Mouse (Mus musculus) myocyte (in vitro differentiated cells): ENCODE data around the gene Casp7. TPM values are rescaled to one million over a fixed set of nuclear protein-coding genes. Genes with fewer than 3 reads are reported as not detected.

Source experiments
- H3K27me3 ChIP-seq: one replicate; pipeline ENCODE4 v1.6.1; 2011; ENCODE audit not compliant: control insufficient read depth, insufficient read depth, insufficient read length
- H3K36me3 ChIP-seq: one replicate; pipeline ENCODE4 v1.6.1; 2011; ENCODE audit not compliant: control insufficient read depth, insufficient read depth
- H3K4me2 ChIP-seq: one replicate; pipeline ENCODE4 v1.6.1; 2011; ENCODE audit warnings: low read depth, control low read depth
- H3K4me3 ChIP-seq: one replicate; pipeline ENCODE4 v1.5.1; 2011; ENCODE audit warnings: mild to moderate bottlenecking, control low read depth, moderate library complexity
- H3K79me2 ChIP-seq: one replicate; pipeline ENCODE4 v1.6.1; 2011; ENCODE audit not compliant: control insufficient read depth, insufficient read depth
- H3ac ChIP-seq: one replicate; pipeline ENCODE4 v1.6.1; 2011; ENCODE audit not compliant: control insufficient read depth, insufficient read length
- CEBPB ChIP-seq: IDR thresholded peaks from 2 replicates; pipeline ENCODE4 v1.6.1; 2011; ENCODE audit warnings: mild to moderate bottlenecking, moderate library complexity; ENCODE audit not compliant: poor library complexity, insufficient read depth, severe bottlenecking
- E2F4 ChIP-seq: IDR thresholded peaks from one replicate; pipeline ENCODE4 v1.6.1; 2011; ENCODE audit warnings: mild to moderate bottlenecking, control low read depth, moderate library complexity; ENCODE audit not compliant: insufficient read depth
- MAX ChIP-seq: IDR thresholded peaks from one replicate; pipeline ENCODE4 v1.6.1; 2011; ENCODE audit warnings: low read depth, mild to moderate bottlenecking, control low read depth
- MYOD1 ChIP-seq, 3 experiments: IDR thresholded peaks; one replicate each; pipeline ENCODE4 v1.6.1; 2011; ENCODE audit warnings: control low read depth in 2 of 3, low read depth in 2 of 3, mild to moderate bottlenecking in 2 of 3, moderate library complexity in 1 of 3; ENCODE audit not compliant: insufficient read length in 2 of 3, control insufficient read depth in 1 of 3
- MYOG ChIP-seq, 3 experiments: IDR thresholded peaks; one replicate each; pipeline ENCODE4 v1.6.1; 2011; ENCODE audit warnings: control low read depth in 2 of 3, low read depth in 2 of 3, mild to moderate bottlenecking in 2 of 3; ENCODE audit not compliant: insufficient read length in 2 of 3, control insufficient read depth in 1 of 3, insufficient read depth in 1 of 3
- POLR2A ChIP-seq: IDR thresholded peaks from one replicate; pipeline ENCODE4 v1.6.1; 2011; ENCODE audit warnings: low read depth, mild to moderate bottlenecking, control low read depth, moderate library complexity; ENCODE audit not compliant: insufficient read length
- POLR2AphosphoS2 ChIP-seq: IDR thresholded peaks from one replicate; pipeline ENCODE4 v1.6.1; 2011; ENCODE audit warnings: low read depth, control low read depth; ENCODE audit not compliant: insufficient read length
- REST ChIP-seq: IDR thresholded peaks from one replicate; pipeline ENCODE4 v1.6.1; 2011; ENCODE audit warnings: mild to moderate bottlenecking, control low read depth, moderate library complexity; ENCODE audit not compliant: insufficient read depth, insufficient read length
- SRF ChIP-seq: IDR thresholded peaks from one replicate; pipeline ENCODE4 v1.6.1; 2011; ENCODE audit warnings: low read depth; ENCODE audit not compliant: control insufficient read depth, insufficient read length
- TCF12 ChIP-seq: IDR thresholded peaks from one replicate; pipeline ENCODE4 v1.6.1; 2011; ENCODE audit warnings: mild to moderate bottlenecking, control low read depth; ENCODE audit not compliant: poor library complexity, insufficient read depth, severe bottlenecking
- TCF3 ChIP-seq: IDR thresholded peaks from one replicate; pipeline ENCODE4 v1.6.1; 2011; ENCODE audit warnings: low read depth, control low read depth; ENCODE audit not compliant: insufficient read length
- USF1 ChIP-seq: IDR thresholded peaks from one replicate; pipeline ENCODE4 v1.6.1; 2011; ENCODE audit warnings: low read depth, mild to moderate bottlenecking, control low read depth, moderate library complexity
- polyA plus RNA-seq: library from polyadenylated mRNA; unstranded; fragments of >200 nt; fragmentation: generic; extraction: Trizol; gene quantifications from one replicate; pipeline ENCODE4 v1.2.1, GENCODE M21; 2012; ENCODE audit warnings: missing spikeins

The Casp7 gene
- polyA plus RNA-seq, 1 experiment: 6.6 TPM

DNA sequence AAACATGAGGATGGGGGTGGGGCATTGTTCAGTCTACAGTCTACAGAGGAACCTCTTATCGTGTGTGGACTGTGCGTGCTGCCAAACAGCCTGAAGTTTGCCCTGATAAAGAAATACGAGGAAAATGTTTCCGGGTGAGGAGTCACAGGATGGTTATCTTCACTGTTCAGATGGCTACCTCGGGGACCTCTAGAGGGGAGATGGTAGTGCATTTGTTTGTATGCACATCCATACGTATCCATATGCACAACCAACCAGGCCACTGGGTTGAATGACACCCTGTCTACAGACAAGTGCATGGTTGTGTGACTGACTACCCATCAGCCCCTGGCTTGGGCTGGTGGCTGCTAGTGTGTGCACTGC, 42.1 kb downstream of the Casp7 start:
- no peaks in the 10 kb centered on the region for H3K36me3 ChIP-seq
- H3K4me2 ChIP-seq: no peak overlapping the region

DNA sequence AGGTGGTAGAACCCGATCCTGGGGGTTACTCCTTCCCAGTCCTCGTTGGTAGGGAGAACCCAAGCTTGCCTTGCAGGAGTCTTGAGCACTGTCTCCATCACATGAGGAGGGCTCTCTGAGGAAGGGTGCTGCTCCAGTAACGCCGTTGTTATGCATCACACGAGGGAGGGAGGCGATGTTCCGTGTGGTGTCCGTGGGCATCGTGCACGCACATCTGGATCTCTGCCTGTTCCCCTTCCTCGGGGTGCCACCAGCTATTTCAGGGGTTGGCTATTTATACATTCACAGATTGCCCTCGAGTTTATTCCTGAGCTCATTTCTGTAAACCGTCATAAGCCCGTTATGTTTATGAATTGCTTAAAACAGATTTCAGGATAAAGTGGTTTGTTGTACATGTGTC, 46.5 kb downstream of the Casp7 start:
- H3ac ChIP-seq: no peak overlapping the region
- H3K36me3 ChIP-seq: no peaks in the 10 kb centered on the region
- TF ChIP-seq TCF3 (no peak), POLR2AphosphoS2 (no peak), POLR2A (no peak), REST (no peak)
- no peaks in the 10 kb centered on the region for H3K27me3 ChIP-seq
- no peak overlapping the region for H3K4me3 ChIP-seq
- no peak overlapping the region for H3K4me2 ChIP-seq
- no peaks in the 10 kb centered on the region for H3K79me2 ChIP-seq

More for the DNA sequence above, 42.1 kb downstream of the Casp7 start:
- Histone ChIP-seq H3K27me3 (no peaks in the 10 kb centered on the region), H3K79me2 (no peaks in the 10 kb centered on the region), H3K4me3 (no peak overlapping the region), H3ac (no peak overlapping the region)
- TF ChIP-seq TCF12 (no peak), MYOD1 (IDR thresholded peaks at IDR 0.05; ENCODE audit: control insufficient read depth in 1 of 3, insufficient read length in 2 of 3, low read depth in 2 of 3) (no peak), USF1 (no peak), POLR2AphosphoS2 (no peak), MYOG (IDR thresholded peaks at IDR 0.05; ENCODE audit: control insufficient read depth in 1 of 3, insufficient read depth in 1 of 3, insufficient read length in 2 of 3, low read depth in 2 of 3) (no peak), MAX (no peak), POLR2A (no peak), REST (no peak), E2F4 (no peak), SRF (no peak), CEBPB (no peak), TCF3 (no peak)

DNA sequence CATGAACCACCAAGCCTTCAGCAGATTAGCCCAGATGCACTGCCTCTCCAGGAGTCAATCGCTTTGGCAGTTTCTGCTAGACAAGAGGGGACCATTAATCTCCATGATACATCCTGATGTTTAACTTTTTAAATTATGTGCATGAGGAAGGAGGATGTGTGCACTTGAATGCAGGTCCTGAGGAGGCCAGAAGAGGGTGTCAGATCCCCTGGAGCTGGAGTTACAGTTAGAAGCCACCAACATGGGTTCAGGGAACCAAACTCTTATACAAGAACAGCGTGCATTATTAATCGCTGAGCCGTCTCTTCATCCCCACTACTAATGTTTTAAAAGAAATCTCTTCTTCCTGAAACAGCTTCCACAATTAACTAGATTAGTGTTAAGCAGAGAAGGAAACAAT, 51.9 kb downstream of the Casp7 start:
- no peaks in the 10 kb centered on the region for H3K36me3 ChIP-seq
- H3ac ChIP-seq: no peak overlapping the region
- H3K4me2 ChIP-seq: no peak overlapping the region
- TF ChIP-seq TCF3 (no peak), MYOD1 (IDR thresholded peaks at IDR 0.05; ENCODE audit: control insufficient read depth in 1 of 3, insufficient read length in 2 of 3, low read depth in 2 of 3) (no peak)
- no peaks in the 10 kb centered on the region for H3K27me3 ChIP-seq
- no peaks in the 10 kb centered on the region for H3K79me2 ChIP-seq
- H3K4me3 ChIP-seq: no peak overlapping the region

DNA sequence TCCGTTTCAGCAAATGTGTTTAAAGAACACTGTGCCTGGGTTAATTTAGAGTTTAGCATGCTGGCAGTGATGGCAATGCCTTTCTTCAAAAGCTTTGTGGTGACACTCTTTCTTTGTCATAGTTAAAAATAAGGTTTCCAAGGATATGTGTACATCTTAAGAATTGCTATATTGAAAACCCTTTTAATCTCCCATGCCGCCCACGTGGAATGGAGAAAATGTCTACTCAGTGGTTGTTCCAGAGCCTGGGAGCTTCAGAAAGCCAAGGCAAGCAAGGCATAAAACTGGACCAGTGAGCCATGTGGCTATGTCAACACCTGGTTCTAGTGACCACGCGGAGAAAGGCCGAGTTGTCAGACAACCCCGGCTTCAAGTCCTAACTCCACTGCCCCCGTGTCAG, 52.6 kb downstream of the Casp7 start:
- H3K27me3 ChIP-seq: no peaks in the 10 kb centered on the region
- no peak overlapping the region for H3ac ChIP-seq
- no peak overlapping the region for H3K4me2 ChIP-seq
- no peaks in the 10 kb centered on the region for H3K79me2 ChIP-seq
- no peak for TF ChIP-seq CEBPB
- no peak for TF ChIP-seq E2F4
- no peak for TF ChIP-seq TCF12
- no peak for TF ChIP-seq MAX
- TF ChIP-seq SRF: no peak
- TF ChIP-seq REST: no peak
- no peaks in the 10 kb centered on the region for H3K36me3 ChIP-seq
- H3K4me3 ChIP-seq: no peak overlapping the region

DNA sequence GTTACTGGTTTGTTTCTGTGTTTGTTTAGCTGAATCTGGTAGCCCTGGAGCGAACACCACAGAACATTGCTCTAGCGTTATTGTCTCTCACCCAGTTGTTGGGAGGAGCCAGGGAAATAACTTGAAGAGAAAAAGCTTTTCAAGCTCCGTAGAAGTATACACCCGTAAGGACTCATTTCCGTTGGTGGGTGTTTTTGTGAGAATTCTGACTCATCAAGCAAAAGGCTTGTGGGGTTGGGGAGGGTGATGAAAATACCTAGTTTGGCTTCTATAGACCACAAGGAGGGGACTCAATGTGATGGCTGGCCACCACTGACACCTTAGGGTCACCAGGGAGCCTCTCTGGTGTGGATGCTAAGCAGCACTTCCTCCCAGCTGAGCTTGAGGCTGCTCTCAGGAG, 54.0 kb downstream of the Casp7 start:
- no peak overlapping the region for H3K4me3 ChIP-seq
- H3ac ChIP-seq: no peak overlapping the region
- no peaks in the 10 kb centered on the region for H3K27me3 ChIP-seq
- H3K4me2 ChIP-seq: peak overlapping the region; percentile 54
- H3K79me2 ChIP-seq: no peaks in the 10 kb centered on the region
- TF ChIP-seq USF1 (no peak), CEBPB (no peak), E2F4 (no peak), SRF (no peak), MAX (no peak)
- H3K36me3 ChIP-seq: no peaks in the 10 kb centered on the region

DNA sequence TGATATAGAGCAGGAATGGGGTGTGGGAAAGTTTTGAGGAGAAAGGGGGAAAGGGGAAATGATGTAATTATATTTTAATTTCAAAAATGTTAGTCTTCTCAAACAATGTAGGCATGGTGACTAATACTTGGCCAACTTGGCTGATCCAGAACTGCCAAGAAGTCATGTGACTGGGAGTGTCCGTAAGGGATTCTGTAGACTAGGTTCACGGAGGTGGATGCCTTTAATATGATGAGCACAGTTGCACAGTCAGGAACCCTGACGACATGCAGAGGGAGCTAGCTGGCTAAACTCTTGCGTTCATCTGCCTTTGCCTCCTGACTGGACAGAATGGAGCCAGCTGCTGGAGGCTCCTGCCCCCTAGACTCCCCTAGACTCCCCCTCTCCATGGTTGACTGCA, 54.9 kb downstream of the Casp7 start:
- TF ChIP-seq CEBPB (peak; percentile 9; the same call in 1 of the 2 replicates), TCF12 (no peak), USF1 (peak; percentile 91), POLR2A (no peak)
- no peaks in the 10 kb centered on the region for H3K36me3 ChIP-seq
- H3K79me2 ChIP-seq: no peaks in the 10 kb centered on the region
- H3ac ChIP-seq: no peak overlapping the region
- H3K4me2 ChIP-seq: no peak overlapping the region
- H3K4me3 ChIP-seq: no peak overlapping the region
- no peaks in the 10 kb centered on the region for H3K27me3 ChIP-seq
